Mouse (Mus musculus): Measurements from ENCODE around the gene Grik3. TPM values are rescaled to one million over a fixed set of nuclear protein-coding genes. Genes with fewer than 3 reads are reported as not detected.

Gene Grik3
- polyA plus RNA-seq, 1 experiment from 2014 or later = 0.11 TPM

DNA sequence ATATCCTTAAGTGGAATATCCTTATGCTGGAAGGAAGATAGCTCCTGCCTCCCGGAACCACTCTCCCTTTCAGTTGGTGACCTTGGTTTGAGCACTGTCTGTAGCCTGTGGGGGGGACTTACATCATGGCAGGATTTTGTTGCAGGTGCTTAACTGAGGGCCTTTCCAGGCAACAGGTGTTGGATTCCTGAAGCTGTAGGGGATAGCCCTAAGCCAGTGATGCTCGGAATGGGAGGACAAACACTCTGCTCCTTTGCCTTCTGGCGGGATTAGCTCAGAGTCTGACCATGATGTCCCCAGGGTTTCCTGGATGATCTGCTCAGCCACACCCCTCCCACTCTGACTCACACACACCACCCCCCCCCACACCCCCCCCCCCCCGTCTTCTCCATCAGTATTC is 45.5 kb downstream of the Grik3 start:
- no peak overlapping the region for H3K27ac ChIP-seq (ENCODE audit: low read length)
- H3K9ac ChIP-seq (replicated peaks; ENCODE audit: low read length) = no peak overlapping the region
- no peak for ATAC-seq (ENCODE audit: low FRiP score, low TSS enrichment)
- H3K4me1 ChIP-seq (ENCODE audit: insufficient read depth, low read length) = no peaks in the 10 kb centered on the region
- no peak overlapping the region for H3K4me2 ChIP-seq (replicated peaks; ENCODE audit: low read depth, low read length)
- WGBS = 73% methylated on average over 3 of the region's 4 CpGs
- no peaks in the 10 kb centered on the region for H3K36me3 ChIP-seq (ENCODE audit: insufficient read depth, low read length)
- no peak overlapping the region for H3K4me3 ChIP-seq (ENCODE audit: low read length)
- peaks cover 22% of the 10 kb centered on the region for H3K27me3 ChIP-seq (ENCODE audit: insufficient read depth, low read length)
- no peaks in the 10 kb centered on the region for H3K9me3 ChIP-seq (ENCODE audit: low read length)

DNA sequence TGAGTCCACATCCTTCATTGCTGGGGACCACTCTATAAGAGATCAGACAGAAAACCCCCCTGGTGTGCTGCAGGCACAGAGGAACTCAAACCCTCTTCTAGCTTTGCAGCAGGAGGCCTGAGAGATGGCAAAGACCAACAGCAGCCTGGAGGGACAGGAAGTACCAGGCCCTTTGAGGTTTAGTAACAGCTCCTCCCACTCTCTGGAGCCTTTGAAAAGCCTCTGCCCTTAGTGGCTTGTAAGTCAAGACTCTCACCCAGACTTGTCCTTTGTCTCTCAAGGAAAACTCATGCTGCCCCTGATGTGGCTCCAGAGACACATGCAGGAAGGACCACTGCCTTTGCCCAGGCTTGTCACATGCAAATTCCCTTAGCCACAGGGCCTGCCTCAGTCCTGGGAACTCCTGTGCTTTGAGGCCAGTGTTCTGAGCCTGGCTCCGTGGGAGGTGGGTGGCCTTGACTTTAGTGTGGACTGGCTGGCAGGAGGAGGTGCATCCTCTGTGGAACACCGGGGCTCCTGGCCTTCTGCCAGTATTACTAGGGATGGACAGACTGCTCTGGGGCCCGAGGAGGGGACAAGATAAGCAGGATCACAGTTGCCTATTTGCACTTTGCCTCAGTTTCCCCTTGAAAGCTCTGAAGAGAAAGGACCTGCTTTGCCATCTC is 47.9 kb downstream of the Grik3 start:
- H3K4me1 ChIP-seq (ENCODE audit: insufficient read depth, low read length) = no peaks in the 10 kb centered on the region
- H3K9me3 ChIP-seq (ENCODE audit: low read length) = no peaks in the 10 kb centered on the region
- no peak overlapping the region for H3K27ac ChIP-seq (ENCODE audit: low read length)
- H3K27me3 ChIP-seq (ENCODE audit: insufficient read depth, low read length) = peaks cover 20% of the 10 kb centered on the region
- H3K9ac ChIP-seq (replicated peaks; ENCODE audit: low read length) = no peak overlapping the region
- no peak for ATAC-seq (ENCODE audit: low FRiP score, low TSS enrichment)
- no peak overlapping the region for H3K4me2 ChIP-seq (replicated peaks; ENCODE audit: low read depth, low read length)
- H3K4me3 ChIP-seq (ENCODE audit: low read length) = no peak overlapping the region
- 6% methylated on average over 3 of the region's 3 CpGs for WGBS
- H3K36me3 ChIP-seq (ENCODE audit: insufficient read depth, low read length) = no peaks in the 10 kb centered on the region

DNA sequence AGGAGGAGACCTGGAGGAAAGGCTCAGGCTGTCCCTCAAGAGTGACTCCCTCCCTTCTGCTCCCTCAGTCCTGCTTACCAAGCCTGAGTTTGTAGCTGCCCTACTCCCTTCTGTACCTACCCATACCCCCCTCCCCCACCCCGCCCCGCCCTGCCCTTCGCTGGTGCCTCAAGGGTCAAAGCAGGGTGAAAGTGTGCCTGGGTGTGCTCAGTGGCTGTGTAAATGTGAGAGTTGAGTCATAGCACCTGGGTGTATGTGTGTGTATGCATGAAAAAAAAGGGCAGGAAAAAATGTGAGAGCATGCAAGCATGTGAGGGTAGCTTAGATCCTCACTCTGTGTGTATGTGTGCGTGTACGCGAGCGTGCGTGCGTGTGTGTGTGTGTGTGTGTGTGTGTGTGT is 49.1 kb downstream of the Grik3 start:
- no peak overlapping the region for H3K27ac ChIP-seq (ENCODE audit: low read length)
- no peak overlapping the region for H3K4me3 ChIP-seq (ENCODE audit: low read length)
- WGBS = 83% methylated on average over 9 of the region's 9 CpGs
- H3K9me3 ChIP-seq (ENCODE audit: low read length) = no peaks in the 10 kb centered on the region
- H3K27me3 ChIP-seq (ENCODE audit: insufficient read depth, low read length) = peaks cover 8% of the 10 kb centered on the region
- H3K36me3 ChIP-seq (ENCODE audit: insufficient read depth, low read length) = no peaks in the 10 kb centered on the region
- H3K4me1 ChIP-seq (ENCODE audit: insufficient read depth, low read length) = no peaks in the 10 kb centered on the region
- H3K9ac ChIP-seq (replicated peaks; ENCODE audit: low read length) = no peak overlapping the region
- no peak for ATAC-seq (ENCODE audit: low FRiP score, low TSS enrichment)
- no peak overlapping the region for H3K4me2 ChIP-seq (replicated peaks; ENCODE audit: low read depth, low read length)

DNA sequence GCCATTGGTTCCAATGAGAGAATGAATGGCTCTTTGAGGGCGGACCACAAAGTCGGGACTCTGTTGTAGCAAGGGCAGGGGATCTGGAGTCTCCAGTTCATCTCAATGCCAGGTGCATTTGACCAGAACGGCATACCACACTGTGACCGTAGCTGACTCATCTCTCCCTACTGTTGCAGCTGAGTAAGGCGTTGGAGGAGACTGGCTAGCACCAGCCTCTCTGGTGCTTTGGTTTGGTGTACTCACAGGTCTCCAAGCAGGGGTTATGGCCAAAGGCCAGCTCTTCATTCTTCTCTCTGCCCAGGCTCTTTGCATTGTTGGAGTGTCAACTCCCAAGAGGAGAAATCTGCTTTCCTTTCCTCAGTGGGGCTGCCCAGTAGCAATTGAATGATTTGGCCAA is 52.7 kb downstream of the Grik3 start:
- H3K4me1 ChIP-seq (ENCODE audit: insufficient read depth, low read length) = no peaks in the 10 kb centered on the region
- WGBS = 82% methylated on average over 5 of the region's 5 CpGs

DNA sequence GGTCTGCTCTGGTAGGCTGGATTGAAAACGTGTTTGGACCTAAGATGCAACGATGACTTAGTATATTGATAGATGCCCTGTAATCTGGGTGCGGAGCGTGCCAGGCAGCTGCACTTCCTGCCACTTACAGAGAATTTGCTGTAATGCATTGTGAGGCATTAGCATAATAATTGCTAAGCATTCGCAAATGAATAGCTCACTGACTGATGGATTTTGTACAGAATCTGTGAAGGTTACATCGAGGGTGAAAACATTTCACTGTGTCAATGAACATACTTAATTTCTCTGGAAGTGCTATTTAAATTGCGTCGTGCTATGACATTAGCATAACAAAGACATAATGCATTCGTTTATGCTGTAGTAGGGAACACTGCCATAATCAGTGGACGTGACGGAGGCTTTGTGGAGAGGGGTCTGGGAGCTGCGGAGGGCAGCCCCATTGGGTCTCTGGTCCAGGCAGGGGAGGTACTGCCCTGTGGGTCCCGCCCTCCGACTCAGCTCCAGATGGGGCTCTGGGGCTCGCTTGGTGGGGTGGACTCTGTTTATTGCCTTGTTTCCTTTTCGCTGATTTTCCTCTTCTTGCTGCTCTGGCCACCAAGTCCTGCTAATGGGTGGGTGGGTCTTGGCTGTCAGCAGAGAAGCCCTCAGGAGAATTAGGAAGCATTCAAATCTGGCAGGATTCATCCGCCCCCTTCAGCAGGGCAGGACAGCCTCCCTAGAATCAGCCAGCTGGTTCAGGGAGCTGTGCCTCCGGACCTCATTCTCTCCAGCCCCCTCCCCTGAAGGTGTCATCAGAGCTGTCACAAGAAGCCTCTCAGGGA is 54.7 kb downstream of the Grik3 start:
- H3K27me3 ChIP-seq (ENCODE audit: insufficient read depth, low read length) = peaks cover 8% of the 10 kb centered on the region; the same call in 1 of the 2 replicates
- ATAC-seq (ENCODE audit: low FRiP score, low TSS enrichment) = no peak
- H3K4me3 ChIP-seq (ENCODE audit: low read length) = no peak overlapping the region
- H3K9me3 ChIP-seq (ENCODE audit: low read length) = no peaks in the 10 kb centered on the region
- no peak overlapping the region for H3K9ac ChIP-seq (replicated peaks; ENCODE audit: low read length)
- no peak overlapping the region for H3K27ac ChIP-seq (ENCODE audit: low read length)
- no peaks in the 10 kb centered on the region for H3K36me3 ChIP-seq (ENCODE audit: insufficient read depth, low read length)
- no peaks in the 10 kb centered on the region for H3K4me1 ChIP-seq (ENCODE audit: insufficient read depth, low read length)
- 28% methylated on average over 18 of the region's 18 CpGs for WGBS
- H3K4me2 ChIP-seq (replicated peaks; ENCODE audit: low read depth, low read length) = no peak overlapping the region

More for the DNA sequence above, 52.7 kb downstream of the Grik3 start:
- Histone ChIP-seq H3K27me3 (ENCODE audit: insufficient read depth, low read length) (peaks cover 8% of the 10 kb centered on the region; the same call in 1 of the 2 replicates), H3K9me3 (ENCODE audit: low read length) (no peaks in the 10 kb centered on the region), H3K4me2 (replicated peaks; ENCODE audit: low read depth, low read length) (no peak overlapping the region), H3K36me3 (ENCODE audit: insufficient read depth, low read length) (no peaks in the 10 kb centered on the region), H3K27ac (ENCODE audit: low read length) (no peak overlapping the region), H3K9ac (replicated peaks; ENCODE audit: low read length) (no peak overlapping the region), H3K4me3 (ENCODE audit: low read length) (no peak overlapping the region)
- ATAC-seq (ENCODE audit: low FRiP score, low TSS enrichment) = no peak

DNA sequence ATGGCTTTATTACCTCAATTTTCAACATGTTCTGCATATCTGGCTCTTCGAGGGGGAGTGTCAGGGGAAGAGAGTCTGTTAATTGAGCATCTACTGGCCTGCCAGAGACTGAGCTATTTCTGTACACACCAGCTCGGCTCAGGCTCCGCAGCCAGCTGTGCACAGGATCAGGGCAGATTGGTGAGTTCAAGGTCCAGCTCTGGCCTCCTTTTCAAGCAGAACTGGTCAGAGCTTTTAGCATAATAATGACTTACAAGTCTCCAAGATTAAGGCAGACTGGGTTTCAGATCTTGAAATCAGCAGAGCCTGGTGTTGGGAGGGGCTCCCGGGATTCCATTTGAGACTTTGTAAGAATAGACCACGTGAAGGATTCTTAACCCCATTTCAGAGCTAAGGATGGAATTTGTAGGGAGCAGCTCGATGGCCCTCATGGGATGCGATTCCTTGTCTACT is 55.3 kb downstream of the Grik3 start:
- H3K9me3 ChIP-seq (ENCODE audit: low read length) = no peaks in the 10 kb centered on the region
- no peak overlapping the region for H3K27ac ChIP-seq (ENCODE audit: low read length)
- no peaks in the 10 kb centered on the region for H3K36me3 ChIP-seq (ENCODE audit: insufficient read depth, low read length)
- no peak overlapping the region for H3K4me3 ChIP-seq (ENCODE audit: low read length)
- 38% methylated on average over 7 of the region's 7 CpGs for WGBS
- no peak for ATAC-seq (ENCODE audit: low FRiP score, low TSS enrichment)
- no peak overlapping the region for H3K4me2 ChIP-seq (replicated peaks; ENCODE audit: low read depth, low read length)
- no peaks in the 10 kb centered on the region for H3K4me1 ChIP-seq (ENCODE audit: insufficient read depth, low read length)
- peaks cover 8% of the 10 kb centered on the region; the same call in 1 of the 2 replicates for H3K27me3 ChIP-seq (ENCODE audit: insufficient read depth, low read length)
- H3K9ac ChIP-seq (replicated peaks; ENCODE audit: low read length) = no peak overlapping the region

DNA sequence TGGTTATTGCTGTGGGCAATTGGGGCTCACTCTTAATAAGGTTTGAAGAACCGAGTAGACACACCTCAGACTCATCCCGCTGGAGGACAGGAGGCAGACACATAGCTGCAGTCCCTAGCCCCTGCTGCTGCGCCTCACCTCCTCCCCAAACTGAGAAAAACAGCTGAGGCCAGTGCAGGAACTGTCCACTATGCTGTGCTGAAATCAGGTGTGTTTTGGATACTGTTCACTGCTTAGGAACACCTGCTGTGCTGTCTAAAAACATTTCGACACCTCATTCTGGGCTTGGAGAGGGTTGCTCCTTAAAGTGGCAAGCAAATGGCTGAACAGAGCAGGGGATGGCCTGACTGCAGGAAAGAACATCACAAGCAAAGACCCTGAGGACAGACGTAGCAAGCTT is 57.7 kb downstream of the Grik3 start:
- Histone ChIP-seq H3K27me3 (ENCODE audit: insufficient read depth, low read length) (peaks cover 8% of the 10 kb centered on the region; the same call in 1 of the 2 replicates), H3K4me1 (ENCODE audit: insufficient read depth, low read length) (no peaks in the 10 kb centered on the region), H3K9ac (replicated peaks; ENCODE audit: low read length) (no peak overlapping the region), H3K36me3 (ENCODE audit: insufficient read depth, low read length) (no peaks in the 10 kb centered on the region), H3K4me3 (ENCODE audit: low read length) (no peak overlapping the region), H3K4me2 (replicated peaks; ENCODE audit: low read depth, low read length) (no peak overlapping the region), H3K9me3 (ENCODE audit: low read length) (no peaks in the 10 kb centered on the region), H3K27ac (ENCODE audit: low read length) (no peak overlapping the region)
- 46% methylated on average over 5 of the region's 5 CpGs for WGBS
- ATAC-seq (ENCODE audit: low FRiP score, low TSS enrichment) = no peak

DNA sequence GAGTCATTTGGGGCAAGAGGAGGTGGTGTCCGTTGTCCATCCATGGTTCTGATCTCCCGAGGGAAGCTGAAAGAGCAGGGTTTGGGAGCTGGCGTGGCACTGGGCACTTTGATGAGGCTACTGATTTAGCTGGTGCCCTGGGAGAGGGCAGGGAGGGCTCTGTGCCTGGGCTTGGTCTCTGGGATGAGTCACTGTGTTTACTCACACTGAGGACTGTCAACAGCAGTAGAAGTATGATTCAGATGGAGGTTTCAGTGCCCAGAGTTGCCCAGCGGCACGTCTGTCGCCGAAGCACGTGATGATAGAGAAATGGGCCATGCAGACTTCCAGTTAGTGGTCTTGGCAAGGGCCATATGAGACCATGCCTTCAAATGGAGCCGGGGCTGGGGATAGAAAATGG is 63.3 kb downstream of the Grik3 start:
- Histone ChIP-seq H3K4me1 (ENCODE audit: insufficient read depth, low read length) (peaks cover 13% of the 10 kb centered on the region; the same call in 1 of the 2 replicates), H3K9ac (replicated peaks; ENCODE audit: low read length) (no peak overlapping the region), H3K4me2 (replicated peaks; ENCODE audit: low read depth, low read length) (no peak overlapping the region), H3K27me3 (ENCODE audit: insufficient read depth, low read length) (peaks cover 14% of the 10 kb centered on the region), H3K9me3 (ENCODE audit: low read length) (no peaks in the 10 kb centered on the region), H3K36me3 (ENCODE audit: insufficient read depth, low read length) (no peaks in the 10 kb centered on the region), H3K27ac (ENCODE audit: low read length) (no peak overlapping the region), H3K4me3 (ENCODE audit: low read length) (no peak overlapping the region)
- no peak for ATAC-seq (ENCODE audit: low FRiP score, low TSS enrichment)
- 91% methylated on average over 9 of the region's 9 CpGs for WGBS

DNA sequence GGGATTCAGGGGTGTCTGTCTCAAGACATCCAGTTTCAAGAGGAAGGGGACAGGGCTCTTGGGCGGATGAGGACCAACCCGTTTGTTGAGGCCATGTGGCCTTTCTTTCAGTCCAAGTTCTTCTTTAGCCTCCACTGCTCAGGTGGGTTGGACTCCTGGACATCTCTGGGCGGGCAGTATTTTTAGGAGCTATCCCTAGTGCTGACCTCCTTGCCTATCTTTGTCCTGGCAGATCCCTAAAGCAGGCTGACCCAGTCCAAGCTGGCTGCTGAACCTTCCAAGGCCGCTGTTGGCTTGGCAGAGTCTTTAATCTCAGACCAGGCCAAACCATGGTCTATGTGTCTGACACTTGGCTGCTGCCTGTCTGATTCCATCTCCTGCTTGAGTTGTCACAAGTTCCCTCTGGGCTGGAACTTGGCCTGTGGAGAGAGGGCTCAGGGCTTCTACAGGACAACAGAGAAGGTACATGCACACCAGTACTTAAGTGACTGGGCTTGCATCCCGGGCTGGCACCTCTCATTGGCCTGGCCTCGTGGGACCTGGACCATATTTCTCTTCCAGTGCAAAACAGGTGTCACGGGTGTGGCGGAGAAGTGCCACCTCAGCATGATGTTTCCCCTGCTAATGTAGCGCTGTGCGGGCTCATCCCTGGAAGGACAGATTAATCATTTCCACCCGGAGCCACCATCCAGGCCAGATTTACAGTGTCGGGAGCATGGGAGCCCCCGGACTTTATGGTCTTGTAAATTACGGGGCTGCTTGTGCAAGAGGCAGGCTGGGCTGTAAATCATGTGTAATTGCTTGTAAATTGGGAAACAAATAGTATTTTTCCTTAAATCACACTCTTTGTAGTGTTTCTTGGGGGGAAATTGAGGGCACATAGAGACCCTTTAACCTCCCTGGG is 66.2 kb downstream of the Grik3 start:
- H3K4me1 ChIP-seq (ENCODE audit: insufficient read depth, low read length) = peaks cover 13% of the 10 kb centered on the region; the same call in 1 of the 2 replicates
- H3K27me3 ChIP-seq (ENCODE audit: insufficient read depth, low read length) = peaks cover 24% of the 10 kb centered on the region
- H3K4me3 ChIP-seq (ENCODE audit: low read length) = no peak overlapping the region
- no peaks in the 10 kb centered on the region for H3K9me3 ChIP-seq (ENCODE audit: low read length)
- H3K27ac ChIP-seq (ENCODE audit: low read length) = no peak overlapping the region
- no peaks in the 10 kb centered on the region for H3K36me3 ChIP-seq (ENCODE audit: insufficient read depth, low read length)
- WGBS = 21% methylated on average over 14 of the region's 14 CpGs
- H3K9ac ChIP-seq (replicated peaks; ENCODE audit: low read length) = no peak overlapping the region
- no peak overlapping the region for H3K4me2 ChIP-seq (replicated peaks; ENCODE audit: low read depth, low read length)
- no peak for ATAC-seq (ENCODE audit: low FRiP score, low TSS enrichment)

All from kidney, embryonic 16.5 days (tissue).